Mouse (Mus musculus) cerebellum, adult 11-12 months (tissue): ENCODE measurements around the gene Cntfr.

Experiments
- DNase-seq: peaks from one replicate; pipeline ENCODE4 v3.0.0; 2022

Cntfr gene

GRCm38 (mm10) chr4:41677006-41677629 is 19.8 kb downstream of the Cntfr start:
- DNase-seq, result peak; percentile 87

- peak; percentile 75 for DNase-seq
These were observed 20.5 kb downstream of the Cntfr start for GRCm38 (mm10) chr4:41676248-41677005.

- DNase-seq, result peak; percentile 48
These were observed 23.7 kb downstream of the Cntfr start for GRCm38 (mm10) chr4:41673186-41673585.

DNA sequence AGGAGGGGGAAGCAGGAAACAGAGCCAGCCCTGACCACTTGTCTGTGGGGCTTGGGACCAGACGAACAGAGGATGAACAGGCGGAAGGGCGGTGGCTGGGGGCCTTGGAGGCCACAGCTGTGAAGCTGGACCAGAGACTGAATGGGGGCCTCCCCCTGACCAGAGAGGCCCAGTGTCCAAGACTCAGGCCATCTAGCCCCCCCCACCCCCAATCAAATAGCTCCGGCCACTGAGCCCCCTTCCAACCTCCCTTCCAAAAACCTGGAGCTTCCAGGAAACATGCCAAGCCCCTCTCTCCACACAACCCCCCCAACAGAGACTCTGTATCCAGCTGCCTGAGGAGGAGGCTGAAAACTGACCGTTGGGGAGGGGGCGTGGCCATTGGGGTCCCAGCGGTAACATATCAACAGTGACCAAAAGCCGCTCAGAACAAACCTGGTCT is 24.3 kb downstream of the Cntfr start:
- DNase-seq, result peak; percentile 51

GRCm38 (mm10) chr4:41671963-41672480 is 24.9 kb downstream of the Cntfr start:
- peak; percentile 51 for DNase-seq

- DNase-seq, result no peak
These were observed 25.4 kb downstream of the Cntfr start for GRCm38 (mm10) chr4:41671500-41671899.

DNA sequence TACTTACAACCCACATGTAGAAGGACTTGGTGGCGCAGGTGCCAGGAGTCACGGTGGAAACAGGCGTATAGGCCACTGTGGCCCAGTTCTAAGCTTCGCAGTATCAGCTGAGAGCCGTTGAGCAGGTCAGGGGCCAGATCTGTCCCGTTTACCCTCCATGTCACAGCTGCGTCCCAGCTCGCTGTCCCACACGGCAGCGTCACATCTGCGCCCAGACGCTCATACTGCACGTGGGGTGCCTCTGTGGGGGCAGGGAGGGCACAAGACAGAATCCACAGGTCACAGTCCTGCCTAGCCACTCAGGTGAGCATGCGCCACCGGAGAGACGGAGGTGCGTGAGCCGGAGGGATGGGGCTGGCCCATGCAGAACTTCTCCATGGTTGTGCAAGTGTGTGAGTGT is 26.1 kb downstream of the Cntfr start:
- no peak for DNase-seq

DNA sequence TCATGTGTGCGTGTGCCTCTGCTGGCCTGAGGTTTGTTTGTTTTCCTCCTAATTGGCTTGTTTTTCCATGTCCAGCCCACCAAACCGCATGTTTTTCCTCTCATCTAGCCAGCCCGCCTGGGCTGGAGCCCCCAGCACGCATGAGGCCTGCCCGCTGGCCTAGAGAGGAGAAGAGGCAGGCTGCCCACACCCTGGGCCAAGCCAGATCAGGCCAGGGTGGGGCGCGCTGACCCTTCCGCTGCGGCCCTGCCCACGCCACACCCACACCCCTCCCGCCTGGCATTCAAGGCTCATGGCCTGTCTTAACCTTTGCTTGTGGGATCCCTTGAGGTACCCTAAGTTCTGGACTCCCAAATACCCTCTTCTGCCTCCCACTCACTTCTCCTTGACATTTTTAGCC is 30.2 kb downstream of the Cntfr start:
- DNase-seq, result no peak

GRCm38 (mm10) chr4:41665009-41665675 is 31.7 kb downstream of the Cntfr start:
- DNase-seq, result no peak

DNA sequence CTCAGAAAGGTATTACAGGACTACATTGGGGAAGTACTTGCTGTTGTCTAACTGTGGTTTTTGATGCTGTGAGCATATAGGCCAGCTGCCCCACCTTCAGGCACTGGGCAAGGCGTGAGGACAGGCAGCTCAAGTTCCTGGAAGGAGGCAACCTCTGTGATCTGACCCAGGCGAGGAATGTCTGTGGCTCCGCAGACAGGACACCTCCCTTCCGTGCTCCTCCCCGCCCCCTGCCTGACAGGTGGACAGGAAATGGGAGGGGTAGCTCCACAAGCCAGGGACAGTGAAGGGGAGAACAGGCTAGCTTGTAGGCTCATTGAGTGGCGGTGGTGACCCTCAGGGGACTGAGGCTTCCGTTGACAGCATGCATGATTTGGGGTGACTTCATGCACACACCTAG is 32.4 kb downstream of the Cntfr start:
- no peak for DNase-seq

DNA sequence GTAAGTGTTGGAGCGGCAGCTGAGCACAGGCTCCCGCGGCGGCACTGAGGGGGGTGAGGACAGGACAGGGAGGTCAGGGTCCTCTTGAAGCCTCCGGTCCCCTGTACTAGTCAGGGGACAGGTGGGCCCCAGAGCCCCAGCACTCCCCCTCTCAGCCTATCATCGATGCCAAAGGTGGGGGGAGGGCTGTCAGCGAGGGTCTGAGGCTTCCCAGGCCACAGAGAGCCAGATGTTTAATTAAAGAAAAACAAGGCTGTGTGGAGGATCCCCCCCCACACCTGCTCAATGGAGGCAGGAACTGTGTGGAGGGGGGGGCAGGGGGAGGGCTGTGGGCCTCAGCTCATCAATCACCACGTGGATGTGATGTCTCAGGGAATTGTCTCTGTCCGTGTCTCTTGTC is 33.3 kb downstream of the Cntfr start:
- DNase-seq, result no peak

DNA sequence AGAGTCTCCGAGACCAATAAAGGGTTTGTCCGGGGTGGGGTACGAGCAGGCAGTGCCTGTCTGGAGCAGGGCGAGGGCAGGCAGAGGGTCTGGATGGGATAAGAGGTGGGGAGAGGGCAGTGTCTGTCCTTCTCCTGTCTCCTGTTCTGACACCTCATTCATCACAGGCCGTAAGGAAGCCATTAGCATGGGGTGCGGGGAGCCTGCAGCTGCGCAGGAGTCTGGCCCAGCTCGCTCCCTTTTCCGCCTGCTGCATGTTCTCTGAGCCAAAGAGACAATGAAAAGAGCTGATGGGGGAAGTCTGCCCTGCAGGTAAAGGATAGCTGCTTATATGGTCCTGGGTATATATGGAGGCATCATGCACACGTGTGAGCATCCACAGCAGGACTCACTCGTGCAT is 34.2 kb downstream of the Cntfr start:
- no peak for DNase-seq

GRCm38 (mm10) chr4:41660851-41661430 is 35.9 kb downstream of the Cntfr start:
- peak; percentile 47 for DNase-seq

- DNase-seq, result no peak
These were observed 37.3 kb downstream of the Cntfr start for GRCm38 (mm10) chr4:41659556-41659955.

GRCm38 (mm10) chr4:41658566-41659384 is 38.1 kb downstream of the Cntfr start:
- no peak for DNase-seq

GRCm38 (mm10) chr4:41655525-41655924 is 41.4 kb downstream of the Cntfr start:
- DNase-seq, result no peak

GRCm38 (mm10) chr4:41654217-41654616 is 42.7 kb downstream of the Cntfr start:
- DNase-seq, result peak; percentile 76

GRCm38 (mm10) chr4:41653730-41654129 is 43.2 kb downstream of the Cntfr start:
- no peak for DNase-seq

GRCm38 (mm10) chr4:41653296-41653695 is 43.6 kb downstream of the Cntfr start:
- DNase-seq, result peak; percentile 71

GRCm38 (mm10) chr4:41648627-41649026 is 48.3 kb downstream of the Cntfr start:
- no peak for DNase-seq

GRCm38 (mm10) chr4:41648157-41648556 is 48.7 kb downstream of the Cntfr start:
- DNase-seq, result no peak

- DNase-seq, result no peak
These were observed 51.4 kb downstream of the Cntfr start for GRCm38 (mm10) chr4:41645488-41645887.
